ENCODE assay signal across 24 mouse cellular contexts in the genomic region with DNA sequence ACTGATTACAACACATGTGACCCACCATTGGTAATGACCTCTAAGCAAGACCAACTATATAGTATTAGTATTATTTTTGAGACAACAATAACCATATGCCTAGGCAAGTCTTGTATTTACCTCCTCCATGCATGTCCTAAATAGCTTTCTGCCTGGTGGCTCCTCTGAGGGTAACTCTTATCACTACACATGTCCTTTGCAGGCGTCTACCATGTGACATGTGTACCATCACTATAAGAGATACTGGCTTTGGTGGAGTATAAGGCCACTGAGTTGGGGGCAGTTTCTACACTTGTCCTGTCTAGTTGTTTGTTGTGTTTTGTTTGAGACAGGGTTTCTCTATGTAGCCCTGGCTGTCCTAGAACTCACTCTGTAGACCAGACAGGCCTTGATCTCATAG.
"Had no signal": no experiment of that assay in that cellular context is flagged by ENCODE, and none has a peak within 500 bp of the region (broad histone marks: within the 10 kb centered on the region; RNA-seq: fewer than 3 reads in every experiment).

No protein-coding gene starts in this region.

- H3K9me3 ChIP-seq: heart, embryonic 10.5 days; heart, embryonic 12.5 days; hindbrain, embryonic 10.5 days; hindbrain, embryonic 12.5 days; intestine, embryonic 15.5 days; limb, embryonic 10.5 days; limb, embryonic 12.5 days had no signal

- ATAC-seq: hindbrain, embryonic 16.5 days; inflammation-experienced regulatory T-cells, adult 6 months; intestine, embryonic 15.5 days; intestine, postnatal 0 days had no signal

- H3K9ac ChIP-seq: heart, embryonic 12.5 days; hindbrain, embryonic 12.5 days; hindbrain, embryonic 14.5 days; intestine, embryonic 15.5 days; limb, embryonic 12.5 days had no signal

- H3K27me3 ChIP-seq: heart, embryonic 12.5 days; hindbrain, embryonic 12.5 days; intestine, embryonic 15.5 days; limb, embryonic 12.5 days had no signal

- DNase-seq: gastrocnemius, adult 2 months; gastrocnemius, postnatal 10 days; gastrocnemius, postnatal 25 days; heart, adult 18-20 months; heart, postnatal 10 days; heart, postnatal 4 days; kidney, adult 18-20 months; kidney, adult 8-10 months; kidney, postnatal 10 days; kidney, postnatal 25 days; kidney, postnatal 4 days had no signal

- H3K27ac ChIP-seq: gastrocnemius, adult 2 months; heart, embryonic 10.5 days; hindbrain, embryonic 10.5 days; hindbrain, embryonic 12.5 days; hindbrain, embryonic 14.5 days; intestine, embryonic 15.5 days; layer of hippocampus, adult 2 months; left cerebral cortex, adult 2 months; limb, embryonic 10.5 days; limb, embryonic 12.5 days had no signal

- H3K4me3 ChIP-seq: gastrocnemius, adult 2 months; heart, embryonic 10.5 days; heart, embryonic 12.5 days; hindbrain, embryonic 10.5 days; hindbrain, embryonic 12.5 days; intestine, embryonic 15.5 days; layer of hippocampus, adult 2 months; left cerebral cortex, adult 2 months; limb, embryonic 10.5 days; limb, embryonic 12.5 days had no signal

- H3K36me3 ChIP-seq: heart, embryonic 10.5 days; heart, embryonic 12.5 days; hindbrain, embryonic 10.5 days; hindbrain, embryonic 12.5 days; intestine, embryonic 15.5 days; limb, embryonic 10.5 days; limb, embryonic 12.5 days had no signal

- H3K4me2 ChIP-seq: heart, embryonic 12.5 days; hindbrain, embryonic 12.5 days; hindbrain, embryonic 14.5 days; intestine, embryonic 15.5 days; limb, embryonic 12.5 days had no signal

- H3K4me1 ChIP-seq: heart, embryonic 10.5 days; heart, embryonic 12.5 days; hindbrain, embryonic 12.5 days; intestine, embryonic 15.5 days; limb, embryonic 12.5 days had no signal
